Mouse (Mus musculus) cortical plate, adult 2 months (tissue): ENCODE measurements around the gene Pcid2.

Source experiments
- CTCF ChIP-seq: fragments of 200-500 bp; IDR thresholded peaks from 2 replicates; pipeline ENCODE4 v1.5.1; 2011; ENCODE audit warnings: mild to moderate bottlenecking, control low read depth, low read length; ENCODE audit not compliant: insufficient read depth; ENCODE audit errors: extremely low read depth
- POLR2A ChIP-seq: fragments of 200-500 bp; IDR thresholded peaks from 2 replicates; pipeline ENCODE4 v1.6.1; 2011; ENCODE audit warnings: mild to moderate bottlenecking, low read length, control low read depth; ENCODE audit not compliant: insufficient read depth; ENCODE audit errors: extremely low read depth

DNA sequence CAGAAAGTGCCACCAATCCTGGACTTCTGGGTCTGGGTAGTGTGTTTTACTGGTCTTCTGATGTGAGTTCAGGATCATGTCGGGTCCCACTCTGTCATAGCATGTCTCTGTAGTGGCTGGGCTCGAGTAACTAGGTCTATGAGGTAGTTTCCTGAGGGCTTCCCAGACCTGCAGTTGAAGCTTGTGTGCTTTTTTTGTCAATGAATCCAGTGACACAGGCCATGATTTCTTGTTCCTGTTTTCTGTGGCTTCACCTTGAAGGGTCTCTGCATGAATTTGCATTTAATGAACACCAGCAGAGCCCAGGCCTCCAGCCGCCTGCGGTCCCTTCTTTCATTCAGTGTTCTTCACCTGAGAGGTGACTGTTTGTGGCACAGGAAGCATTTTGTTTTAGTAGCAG is 8.0 kb upstream of the Pcid2 start:
- no peak for TF ChIP-seq CTCF
- no peak for TF ChIP-seq POLR2A
